Mouse (Mus musculus) brain, embryonic 14.5 days (tissue): ENCODE data around the gene Impdh1.

Source experiments
- CTCF ChIP-seq: fragments of 200-500 bp; IDR thresholded peaks from 2 replicates; pipeline ENCODE4 v1.5.1; 2012; ENCODE audit warnings: inconsistent platforms, mild to moderate bottlenecking, moderate library complexity, borderline replicate concordance; ENCODE audit not compliant: insufficient read depth, insufficient read length; ENCODE audit errors: extremely low read depth
- POLR2A ChIP-seq: fragments of 200-500 bp; IDR thresholded peaks from 2 replicates; pipeline ENCODE4 v1.6.1; 2012; ENCODE audit warnings: mild to moderate bottlenecking, inconsistent platforms, borderline replicate concordance; ENCODE audit not compliant: poor library complexity, insufficient read depth, insufficient read length, severe bottlenecking; ENCODE audit errors: extremely low read depth

DNA sequence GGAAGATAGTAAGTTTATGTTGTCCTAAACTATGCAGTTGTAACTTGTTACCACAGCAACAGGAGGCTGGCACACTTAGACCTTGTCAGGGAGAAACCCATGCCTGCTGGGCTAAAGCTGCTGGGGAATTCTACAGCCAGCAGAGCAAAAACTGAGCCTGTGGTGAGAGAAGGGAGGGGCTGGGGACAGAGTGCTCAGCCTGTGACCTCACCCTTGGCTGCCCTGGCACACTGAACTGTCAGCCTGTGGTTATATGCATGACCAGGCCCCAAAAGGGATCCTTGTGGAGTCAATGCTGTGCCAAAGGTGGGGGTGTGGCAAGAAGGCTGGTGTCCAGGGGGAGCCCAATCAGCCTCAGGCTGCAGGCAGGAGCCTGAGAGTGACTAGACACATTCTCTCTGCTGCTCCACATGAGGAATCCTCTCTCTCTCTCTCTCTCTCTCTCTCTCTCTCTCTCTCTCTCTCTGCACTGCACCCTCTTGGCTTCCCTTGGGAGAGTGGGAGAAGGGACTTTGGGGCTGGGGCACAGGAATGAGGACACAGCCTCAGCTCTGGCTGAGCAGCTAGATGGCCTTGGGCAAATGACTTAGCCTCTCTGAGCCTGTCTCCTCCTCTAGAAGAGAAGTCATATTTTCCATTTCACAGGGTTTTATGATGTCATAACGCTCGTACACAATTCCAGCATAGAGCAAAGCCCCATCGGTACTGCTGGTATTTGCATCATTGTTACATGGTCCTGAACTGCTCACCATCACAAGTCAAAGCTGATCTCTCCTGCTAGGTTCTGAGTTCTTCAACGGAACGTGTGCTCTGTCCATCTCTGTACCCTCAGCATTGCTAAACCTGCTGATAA lies 20.1 kb downstream of the Impdh1 start:
- TF ChIP-seq CTCF (no peak), POLR2A (no peak)
